Mouse (Mus musculus) olfactory bulb, adult 2 months (tissue): ENCODE data around the gene Slc7a8.

Experiments used
- CTCF ChIP-seq: fragments of 200-500 bp; IDR thresholded peaks from 2 replicates; pipeline ENCODE4 v1.5.1; 2012; ENCODE audit warnings: low read depth, mild to moderate bottlenecking, low read length, moderate library complexity; ENCODE audit not compliant: insufficient read depth
- POLR2A ChIP-seq: fragments of 200-500 bp; IDR thresholded peaks from 2 replicates; pipeline ENCODE4 v1.6.1; 2012; ENCODE audit warnings: mild to moderate bottlenecking, low read depth, low read length, moderate library complexity; ENCODE audit not compliant: insufficient read depth

GRCm38 (mm10) chr14:54728823-54729653 is 52.7 kb downstream of the Slc7a8 start:
- no peak for TF ChIP-seq CTCF
- TF ChIP-seq POLR2A = no peak
